Mouse (Mus musculus) CH12.LX (cell line): Measurements from ENCODE around the gene Zfand4. TPM values are rescaled to one million over a fixed set of nuclear protein-coding genes. Genes with fewer than 3 reads are reported as not detected.

Source experiments
- DNase-seq: peaks from one replicate; pipeline ENCODE4 v3.0.0-alpha.2; 2013; ENCODE audit errors: extremely low read depth
- H3K27ac ChIP-seq: 2 replicates; pipeline ENCODE4 v1.5.1; 2012; ENCODE audit warnings: low read depth, mild to moderate bottlenecking, control low read depth, moderate library complexity; ENCODE audit not compliant: insufficient read depth
- H3K27me3 ChIP-seq: replicated peaks from 2 replicates; pipeline ENCODE3; 2012; ENCODE audit warnings: inconsistent platforms
- H3K36me3 ChIP-seq, 2 experiments: replicated peaks in 1 of 2; 2 replicates each; pipeline versions ENCODE3 to v1.6.1; 2012; ENCODE audit warnings: inconsistent platforms in 1 of 2, low read length in 1 of 2, mild to moderate bottlenecking in 1 of 2, mixed read lengths in 1 of 2, moderate library complexity in 1 of 2; ENCODE audit not compliant: control insufficient read depth in 1 of 2, insufficient read depth in 1 of 2
- H3K4me1 ChIP-seq, 2 experiments: 2 replicates each; pipeline ENCODE4 v1.6.1; 2012; ENCODE audit warnings: inconsistent platforms in 1 of 2, moderate library complexity in 1 of 2; ENCODE audit not compliant: insufficient read depth in 2 of 2, control insufficient read depth in 1 of 2
- H3K4me2 ChIP-seq: 2 replicates; pipeline ENCODE4 v1.6.1; 2012; ENCODE audit warnings: low read depth, mild to moderate bottlenecking, control low read depth; ENCODE audit not compliant: poor library complexity, insufficient read depth, severe bottlenecking
- H3K4me3 ChIP-seq, 3 experiments: fragments of 150-350 bp in 1 of 3; sonication (generic) in 1 of 3; replicated peaks in 1 of 3; 2 replicates each; pipeline versions ENCODE3 to v1.5.1; 2011 to 2012; ENCODE audit warnings: low read depth in 2 of 3, low read length in 2 of 3, mild to moderate bottlenecking in 2 of 3, moderate library complexity in 2 of 3, control low read depth in 1 of 3, improper control_type of control experiment in 1 of 3, inconsistent platforms in 1 of 3, mixed read lengths in 1 of 3; ENCODE audit not compliant: poor library complexity in 1 of 3
- H3K79me2 ChIP-seq: replicated peaks from 2 replicates; pipeline ENCODE4 v1.6.1; 2012; ENCODE audit warnings: mild to moderate bottlenecking, moderate library complexity; ENCODE audit not compliant: control insufficient read depth, poor library complexity, insufficient read depth, severe bottlenecking; ENCODE audit errors: extremely low read depth
- H3K9ac ChIP-seq: 2 replicates; pipeline ENCODE4 v1.6.1; 2012; ENCODE audit warnings: low read depth, mild to moderate bottlenecking, control low read depth, moderate library complexity; ENCODE audit not compliant: insufficient read depth
- H3K9me3 ChIP-seq: replicated peaks from 2 replicates; pipeline ENCODE3; 2012; ENCODE audit warnings: low read length, inconsistent platforms, mixed read lengths
- BHLHE40 ChIP-seq: IDR thresholded peaks from 2 replicates; pipeline ENCODE4 v1.6.1; 2011; ENCODE audit warnings: mild to moderate bottlenecking, low read depth, low read length, improper control_type of control experiment
- CHD1 ChIP-seq: IDR thresholded peaks from 2 replicates; pipeline ENCODE4 v1.6.1; 2012; ENCODE audit warnings: low read depth, low read length, improper control_type of control experiment, inconsistent platforms
- CHD2 ChIP-seq: IDR thresholded peaks from 2 replicates; pipeline ENCODE4 v1.6.1; 2011; ENCODE audit warnings: low read length, improper control_type of control experiment
- CTCF ChIP-seq, 2 experiments: IDR thresholded peaks in 1 of 2; conservative IDR thresholded peaks in 1 of 2; 2 replicates each; pipeline ENCODE4 v1.5.1; 2011 to 2012; ENCODE audit warnings: low read depth in 2 of 2, low read length in 2 of 2, improper control_type of control experiment in 1 of 2, inconsistent platforms in 1 of 2, mild to moderate bottlenecking in 1 of 2, moderate library complexity in 1 of 2
- E2F4 ChIP-seq: IDR thresholded peaks from 2 replicates; pipeline ENCODE4 v1.6.1; 2011; ENCODE audit warnings: low read depth, low read length, improper control_type of control experiment; ENCODE audit not compliant: insufficient replicate concordance
- ELF1 ChIP-seq: IDR thresholded peaks from 2 replicates; pipeline ENCODE4 v1.6.1; 2014; ENCODE audit warnings: low read depth, mild to moderate bottlenecking, inconsistent platforms, low read length, improper control_type of control experiment
- EP300 ChIP-seq: IDR thresholded peaks from 2 replicates; pipeline ENCODE4 v1.6.1; 2011; ENCODE audit warnings: low read length, improper control_type of control experiment
- ETS1 ChIP-seq: conservative IDR thresholded peaks from 2 replicates; pipeline ENCODE4 v1.6.1; 2012; ENCODE audit warnings: low read depth, mild to moderate bottlenecking, inconsistent platforms, low read length, improper control_type of control experiment, moderate library complexity
- HCFC1 ChIP-seq: IDR thresholded peaks from 2 replicates; pipeline ENCODE4 v1.6.1; 2012; ENCODE audit warnings: low read depth, mild to moderate bottlenecking, inconsistent platforms, low read length, improper control_type of control experiment
- IRF4 ChIP-seq: IDR thresholded peaks from 2 replicates; pipeline ENCODE4 v1.6.1; 2014; ENCODE audit warnings: low read depth, mild to moderate bottlenecking, inconsistent platforms, low read length, improper control_type of control experiment
- JUN ChIP-seq: IDR thresholded peaks from 2 replicates; pipeline ENCODE4 v1.6.1; 2011; ENCODE audit warnings: low read depth, mild to moderate bottlenecking, low read length, improper control_type of control experiment, moderate library complexity; ENCODE audit not compliant: insufficient read depth
- JUND ChIP-seq: conservative IDR thresholded peaks from 2 replicates; pipeline ENCODE4 v1.6.1; 2011; ENCODE audit warnings: low read depth, low read length, improper control_type of control experiment
- MAFK ChIP-seq: IDR thresholded peaks from 2 replicates; pipeline ENCODE4 v1.6.1; 2011; ENCODE audit warnings: low read length, improper control_type of control experiment; ENCODE audit not compliant: insufficient replicate concordance
- MAZ ChIP-seq: IDR thresholded peaks from 2 replicates; pipeline ENCODE4 v1.6.1; 2012; ENCODE audit warnings: low read depth, mild to moderate bottlenecking, inconsistent platforms, low read length, improper control_type of control experiment, moderate library complexity
- MEF2A ChIP-seq: IDR thresholded peaks from 2 replicates; pipeline ENCODE4 v1.6.1; 2014; ENCODE audit warnings: low read depth, mild to moderate bottlenecking, inconsistent platforms, low read length, improper control_type of control experiment, borderline replicate concordance
- MYC ChIP-seq: IDR thresholded peaks from 2 replicates; pipeline ENCODE4 v1.6.1; 2011; ENCODE audit warnings: low read depth, mild to moderate bottlenecking, improper control_type of control experiment, low read length
- NRF1 ChIP-seq: IDR thresholded peaks from 2 replicates; pipeline ENCODE4 v1.6.1; 2014; ENCODE audit warnings: low read depth, mild to moderate bottlenecking, inconsistent platforms, low read length, improper control_type of control experiment, moderate library complexity
- PAX5 ChIP-seq: IDR thresholded peaks from 2 replicates; pipeline ENCODE4 v1.6.1; 2012; ENCODE audit warnings: low read length, inconsistent platforms, mixed read lengths
- POLR2AphosphoS2 ChIP-seq: IDR thresholded peaks from 2 replicates; pipeline ENCODE4 v1.6.1; 2011; ENCODE audit warnings: low read depth, low read length, improper control_type of control experiment
- SMC3 ChIP-seq: IDR thresholded peaks from 2 replicates; pipeline ENCODE4 v1.6.1; 2011; ENCODE audit warnings: low read depth, low read length, improper control_type of control experiment
- TBP ChIP-seq: conservative IDR thresholded peaks from 2 replicates; pipeline ENCODE4 v1.6.1; 2011; ENCODE audit warnings: low read depth, low read length, improper control_type of control experiment
- TCF12 ChIP-seq: IDR thresholded peaks from 2 replicates; pipeline ENCODE4 v1.6.1; 2014; ENCODE audit warnings: low read depth, mild to moderate bottlenecking, inconsistent platforms, low read length, improper control_type of control experiment
- UBTF ChIP-seq: IDR thresholded peaks from 2 replicates; pipeline ENCODE4 v1.6.1; 2012; ENCODE audit warnings: low read depth, mild to moderate bottlenecking, inconsistent platforms, low read length, improper control_type of control experiment, moderate library complexity
- USF1 ChIP-seq: IDR thresholded peaks from 2 replicates; pipeline ENCODE4 v1.6.1; 2014; ENCODE audit warnings: low read depth, mild to moderate bottlenecking, inconsistent platforms, low read length, improper control_type of control experiment
- USF2 ChIP-seq: conservative IDR thresholded peaks from 2 replicates; pipeline ENCODE4 v1.6.1; 2011; ENCODE audit warnings: low read depth, low read length, improper control_type of control experiment
- ZC3H11A ChIP-seq: IDR thresholded peaks from 2 replicates; pipeline ENCODE4 v1.6.1; 2012; ENCODE audit warnings: low read depth, mild to moderate bottlenecking, inconsistent platforms, low read length, improper control_type of control experiment
- ZKSCAN1 ChIP-seq: IDR thresholded peaks from 2 replicates; pipeline ENCODE4 v1.6.1; 2012; ENCODE audit warnings: low read depth, inconsistent platforms, low read length, improper control_type of control experiment, borderline replicate concordance
- ZNF384 ChIP-seq: IDR thresholded peaks from 2 replicates; pipeline ENCODE4 v1.6.1; 2012; ENCODE audit warnings: low read depth, low read length, improper control_type of control experiment, inconsistent platforms
- dilution Hi-C: fragments of 300-500 bp; cut with MboI; formaldehyde crosslinking; loops from 2 replicates; pipeline ENCODE4 v1.14.3; 2020; ENCODE audit warnings: low sequenced_read_pairs; ENCODE audit not compliant: extremely low pct_unique_long_range_greater_than_20kb, extremely low pct_ligation_motif_present
- in situ Hi-C: fragments of 300-500 bp; cut with MboI; formaldehyde crosslinking; loops from 3 replicates; pipeline ENCODE4 v1.14.3; 2019; ENCODE audit warnings: low sequenced_read_pairs, low pct_ligation_motif_present, low pct_unique_long_range_greater_than_20kb, mixed read lengths
- polyA plus RNA-seq: library from polyadenylated mRNA; unstranded; fragments of >175 nt; gene quantifications from 2 replicates; pipeline ENCODE4 v1.2.1, GENCODE M21; 2012; ENCODE audit warnings: low read depth; ENCODE audit not compliant: insufficient read length
- total RNA-seq, 2 experiments: library from RNA; depleted of rRNA; stranded (reverse); fragments of 300-350 nt in 1 of 2; fragments of >200 nt in 1 of 2; gene quantifications; 2 replicates each; pipeline ENCODE4 v1.2.3; 2012 to 2014

Zfand4 gene
- total and polyA plus RNA-seq, 3 experiments, result 2.2 to 3.8 (median 3.1) TPM

DNA sequence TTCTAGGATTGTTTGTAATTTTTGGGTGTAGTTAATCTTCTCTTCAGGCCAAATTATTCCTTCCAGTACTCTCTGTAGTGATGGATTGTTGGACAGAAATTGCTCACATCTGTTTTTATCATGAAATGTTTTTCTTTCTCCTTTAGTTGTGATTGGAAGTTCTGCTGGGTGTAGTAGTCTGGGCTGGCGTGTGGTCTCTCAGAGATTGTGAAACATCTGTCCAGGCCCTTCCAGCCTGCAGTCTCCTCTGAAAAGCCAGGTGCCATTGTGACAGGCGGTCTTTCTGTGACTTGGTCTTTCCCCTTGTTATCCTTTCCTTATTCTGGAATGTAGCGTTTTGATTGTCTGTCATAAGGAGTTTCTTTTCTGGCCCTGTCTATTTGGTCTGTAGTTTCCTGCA, 55.2 kb downstream of the Zfand4 start:
- Histone ChIP-seq H3K4me1 (no peaks in the 10 kb centered on the region), H3K36me3 (peaks cover 0 to 1% of the 10 kb centered on the region in 2 experiments), H3K9ac (no peak overlapping the region), H3K27me3 (no peaks in the 10 kb centered on the region), H3K9me3 (no peaks in the 10 kb centered on the region), H3K4me2 (no peak overlapping the region), H3K4me3 (no peak overlapping the region), H3K27ac (no peak overlapping the region), H3K79me2 (no peaks in the 10 kb centered on the region)
- no peak for TF ChIP-seq ZKSCAN1
- TF ChIP-seq JUN, result no peak
- TF ChIP-seq ZNF384, result no peak
- TF ChIP-seq POLR2AphosphoS2, result no peak
- TF ChIP-seq HCFC1, result no peak
- no peak for TF ChIP-seq NRF1
- no peak for TF ChIP-seq MAFK
- TF ChIP-seq ELF1, result no peak
- no peak for TF ChIP-seq JUND
- no peak for TF ChIP-seq CTCF (conservative IDR thresholded peaks at IDR 0.05 in 1 of 2, IDR thresholded peaks at IDR 0.05 in 1 of 2; ENCODE audit: low read depth in 2 of 2, low read length in 2 of 2)
- TF ChIP-seq BHLHE40, result no peak
- TF ChIP-seq CHD1, result no peak
- TF ChIP-seq USF1, result no peak
- no peak for TF ChIP-seq PAX5
- no peak for TF ChIP-seq UBTF
- TF ChIP-seq EP300, result no peak
- DNase-seq, result no peak
- in situ Hi-C loops (no loop called here), dilution Hi-C loops (no loop called here)

DNA sequence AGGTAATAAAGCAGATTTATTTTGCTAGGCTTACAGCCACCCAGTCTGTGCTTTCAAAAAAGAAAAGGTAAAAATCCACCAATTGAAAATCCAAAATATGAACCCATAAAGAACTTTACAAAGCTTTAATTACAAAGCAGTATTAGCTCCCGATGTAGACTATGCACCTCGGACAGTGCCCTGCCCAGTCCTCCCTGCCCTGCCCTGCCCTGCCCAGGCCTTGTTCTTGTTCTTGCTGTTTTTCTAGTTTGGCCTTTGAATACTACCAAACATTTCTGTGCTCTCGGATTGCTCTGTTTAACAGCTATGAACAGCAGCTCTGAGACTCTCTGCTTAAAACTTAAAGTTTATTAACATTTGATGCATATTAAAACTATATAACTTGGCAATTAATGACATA, 62.6 kb downstream of the Zfand4 start:
- TF ChIP-seq MEF2A (no peak), SMC3 (no peak), TCF12 (no peak), MYC (no peak), MAFK (no peak), IRF4 (no peak), E2F4 (no peak), TBP (no peak), MAZ (no peak), CHD2 (no peak), ETS1 (no peak), JUND (no peak), PAX5 (no peak), ZC3H11A (no peak), USF2 (no peak)
- no peaks in the 10 kb centered on the region for H3K9me3 ChIP-seq
- no peaks in the 10 kb centered on the region for H3K27me3 ChIP-seq
- dilution Hi-C loops, result no loop called here
- in situ Hi-C loops, result no loop called here
- H3K4me2 ChIP-seq, result no peak overlapping the region
- no peaks in the 10 kb centered on the region for H3K79me2 ChIP-seq
- H3K27ac ChIP-seq, result no peak overlapping the region
- no peak for DNase-seq
- H3K36me3 ChIP-seq, result no peaks in the 10 kb centered on the region
- H3K4me3 ChIP-seq, result no peak overlapping the region
- no peaks in the 10 kb centered on the region for H3K4me1 ChIP-seq
- H3K9ac ChIP-seq, result no peak overlapping the region
